In the genomic region with DNA sequence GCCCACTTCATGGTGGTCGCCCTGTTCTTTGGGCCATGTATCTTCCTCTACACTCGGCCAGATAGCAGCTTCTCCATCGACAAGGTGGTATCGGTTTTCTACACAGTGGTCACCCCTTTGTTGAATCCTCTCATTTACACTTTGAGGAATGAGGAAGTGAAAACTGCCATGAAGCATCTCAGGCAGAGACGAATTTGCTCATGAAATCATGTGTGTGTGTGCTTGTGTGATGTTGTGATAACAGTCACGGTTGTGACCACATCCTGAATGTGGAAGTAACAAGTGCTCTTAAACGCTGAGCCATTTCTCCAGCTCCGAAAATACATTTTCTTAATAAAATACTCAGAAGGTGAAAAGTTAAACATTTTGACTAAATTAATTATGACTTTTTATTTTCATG, we compare ENCODE assay signal across 20 mouse cellular contexts. TPM values are rescaled to one million over a fixed set of nuclear protein-coding genes. Genes with fewer than 3 reads are reported as not detected.
DNase-seq lines count a peak whose midpoint lies in the region; ATAC-seq and TF ChIP-seq lines count a peak whose summit lies in the region.
"Had no signal": no experiment of that assay in that cellular context is flagged by ENCODE, and none has a peak within 500 bp of the region (broad histone marks: within the 10 kb centered on the region; RNA-seq: fewer than 3 reads in every experiment).

No protein-coding gene starts in this region.

- no peaks in the 10 kb centered on the region for H3K36me3 ChIP-seq in liver, embryonic 14.5 days (replicated peaks; ENCODE audit: control insufficient read depth, insufficient read depth, low read depth)
- H3K36me3 ChIP-seq: midbrain, embryonic 12.5 days; neural tube, embryonic 12.5 days had no signal

- 21% methylated on average over 8 of the region's 8 CpGs for WGBS in liver, embryonic 14.5 days (ENCODE audit: insufficient replicate concordance)
- WGBS in bone marrow, adult 2 months = 2% methylated on average over 8 of the region's 8 CpGs

- no peak overlapping the region for H3K4me3 ChIP-seq in liver, embryonic 14.5 days (ENCODE audit: insufficient read depth in 1 of 2, low read depth in 2 of 2, low read length in 2 of 2)
- no peak overlapping the region for H3K4me3 ChIP-seq in bone marrow, adult 2 months (replicated peaks; ENCODE audit: control insufficient read depth, low read depth, low read length)
- H3K4me3 ChIP-seq: midbrain, embryonic 12.5 days; neural tube, embryonic 12.5 days had no signal

- H3K9me3 ChIP-seq in liver, embryonic 14.5 days (ENCODE audit: control insufficient read depth, low read length) = no peaks in the 10 kb centered on the region
- H3K9me3 ChIP-seq: midbrain, embryonic 12.5 days; neural tube, embryonic 12.5 days had no signal

- no peak overlapping the region for H3K4me2 ChIP-seq in liver, embryonic 14.5 days (ENCODE audit: low read depth)
- H3K4me2 ChIP-seq: hindbrain, embryonic 14.5 days; midbrain, embryonic 12.5 days; neural tube, embryonic 12.5 days had no signal

- H3K4me1 ChIP-seq in liver, embryonic 14.5 days (replicated peaks; ENCODE audit: control insufficient read depth in 2 of 2, insufficient read depth in 2 of 2, low read length in 1 of 2) = no peaks in the 10 kb centered on the region
- peaks cover 2% of the 10 kb centered on the region for H3K4me1 ChIP-seq in bone marrow, adult 2 months (ENCODE audit: control insufficient read depth, insufficient read depth, low read length)
- H3K4me1 ChIP-seq: midbrain, embryonic 12.5 days; neural tube, embryonic 12.5 days had no signal

- TF ChIP-seq EP300 in liver, embryonic 14.5 days (IDR thresholded peaks at IDR 0.05; ENCODE audit: low read depth) = no peak

- no peak for TF ChIP-seq POLR2A in bone marrow, adult 2 months (IDR thresholded peaks at IDR 0.05; ENCODE audit: borderline replicate concordance, control insufficient read depth, low read depth, low read length)

- H3K27me3 ChIP-seq in liver, embryonic 14.5 days (ENCODE audit: control insufficient read depth, insufficient read depth, low read length) = no peaks in the 10 kb centered on the region
- H3K27me3 ChIP-seq: midbrain, embryonic 12.5 days; neural tube, embryonic 12.5 days had no signal

- DNase-seq in liver, embryonic 14.5 days (ENCODE audit: low read depth in 3 of 3, low spot score in 3 of 3) = peak; percentile 1 to 16 (median 6)
- no peak for DNase-seq in liver
- peak; percentile 5 to 7 for DNase-seq in monocyte, adult 2 months (ENCODE audit: low read depth in 1 of 2, low spot score in 2 of 2)
- peak; percentile 18 to 24 for DNase-seq in thymus, postnatal 36 days
- DNase-seq in urinary bladder, postnatal 14 days (ENCODE audit: low spot score) = no peak
- no peak for DNase-seq in embryo, embryonic 11 days
- DNase-seq in retina, postnatal 1 day = no peak
- DNase-seq: adrenal gland, adult 2 months; forebrain, postnatal 0 days; gastrocnemius, postnatal 25 days; lung, adult 2 months; spleen, adult 18-20 months had no signal

- TF ChIP-seq CTCF in liver, embryonic 14.5 days (IDR thresholded peaks at IDR 0.05; ENCODE audit: low read depth) = no peak
- TF ChIP-seq CTCF in bone marrow, adult 2 months (IDR thresholded peaks at IDR 0.05; ENCODE audit: control insufficient read depth, insufficient read depth, low read length) = no peak

- H3K9ac ChIP-seq in liver, embryonic 14.5 days (replicated peaks) = no peak overlapping the region
- H3K9ac ChIP-seq: forebrain, postnatal 0 days; hindbrain, embryonic 14.5 days; midbrain, embryonic 12.5 days; neural tube, embryonic 12.5 days had no signal

- no peak overlapping the region for H3K27ac ChIP-seq in liver, embryonic 14.5 days
- peak overlapping the region; percentile 56 for H3K27ac ChIP-seq in bone marrow, adult 2 months (ENCODE audit: control insufficient read depth, insufficient read depth, low read depth, low read length, poor library complexity)
- H3K27ac ChIP-seq: hindbrain, embryonic 14.5 days; midbrain, embryonic 12.5 days; neural tube, embryonic 12.5 days had no signal

- ATAC-seq in liver, embryonic 14.5 days (ENCODE audit: insufficient read depth) = no peak
- ATAC-seq: forebrain, postnatal 0 days; Patski had no signal

RNA-seq across cellular contexts. Expression of gene Olfr1509, which starts 8.3 kb away (rescaled TPM):
- polyA plus RNA-seq in liver, embryonic 14.5 days (2012; rRNA removed) = not detected in 2 replicates
- not detected in 2 replicates for polyA plus RNA-seq in liver, embryonic 14.5 days (2014; fragmentation: Nextera tagmentation; extraction: Ambion mirVana)
- not detected in 2 replicates for polyA plus RNA-seq in bone marrow, adult 2 months (2011; ENCODE audit: insufficient read depth, insufficient read length, low replicate concordance, missing spikeins)
- polyA plus RNA-seq: adrenal gland, adult 2 months; forebrain, postnatal 0 days; heart, embryonic 14.5 days; hindbrain, embryonic 14.5 days; kidney, embryonic 16.5 days; limb, embryonic 11.5 days; lung, adult 2 months; midbrain, embryonic 12.5 days; neural tube, embryonic 12.5 days; Patski had no signal

RNA-seq across cellular contexts. Expression of gene Olfr1508, which starts 16.2 kb away (rescaled TPM):
- polyA plus RNA-seq in liver, embryonic 14.5 days (2012; rRNA removed) = not detected in 2 replicates
- polyA plus RNA-seq in liver, embryonic 14.5 days (2014; fragmentation: Nextera tagmentation; extraction: Ambion mirVana) = not detected in 2 replicates
- polyA plus RNA-seq in bone marrow, adult 2 months (2011; ENCODE audit: insufficient read depth, insufficient read length, low replicate concordance, missing spikeins) = not detected in 2 replicates
- polyA plus RNA-seq: adrenal gland, adult 2 months; forebrain, postnatal 0 days; heart, embryonic 14.5 days; hindbrain, embryonic 14.5 days; kidney, embryonic 16.5 days; limb, embryonic 11.5 days; lung, adult 2 months; midbrain, embryonic 12.5 days; neural tube, embryonic 12.5 days; Patski had no signal

RNA-seq across cellular contexts. Expression of gene Olfr1510, which starts 37.0 kb away (rescaled TPM):
- polyA plus RNA-seq in liver, embryonic 14.5 days (2012; rRNA removed) = not detected in 2 replicates
- not detected in 2 replicates for polyA plus RNA-seq in liver, embryonic 14.5 days (2014; fragmentation: Nextera tagmentation; extraction: Ambion mirVana)
- not detected in 2 replicates for polyA plus RNA-seq in bone marrow, adult 2 months (2011; ENCODE audit: insufficient read depth, insufficient read length, low replicate concordance, missing spikeins)
- polyA plus RNA-seq: adrenal gland, adult 2 months; forebrain, postnatal 0 days; heart, embryonic 14.5 days; hindbrain, embryonic 14.5 days; kidney, embryonic 16.5 days; limb, embryonic 11.5 days; lung, adult 2 months; midbrain, embryonic 12.5 days; neural tube, embryonic 12.5 days; Patski had no signal

RNA-seq across cellular contexts. Expression of gene Olfr1507, which starts 44.4 kb away (rescaled TPM):
- polyA plus RNA-seq in liver, embryonic 14.5 days (2012; rRNA removed) = not detected in 2 replicates
- polyA plus RNA-seq in liver, embryonic 14.5 days (2014; fragmentation: Nextera tagmentation; extraction: Ambion mirVana) = not detected in 2 replicates
- not detected in 2 replicates for polyA plus RNA-seq in bone marrow, adult 2 months (2011; ENCODE audit: insufficient read depth, insufficient read length, low replicate concordance, missing spikeins)
- polyA plus RNA-seq: adrenal gland, adult 2 months; forebrain, postnatal 0 days; heart, embryonic 14.5 days; hindbrain, embryonic 14.5 days; kidney, embryonic 16.5 days; limb, embryonic 11.5 days; lung, adult 2 months; midbrain, embryonic 12.5 days; neural tube, embryonic 12.5 days; Patski had no signal

RNA-seq across cellular contexts. Expression of gene Olfr1511, which starts 54.0 kb away (rescaled TPM):
- not detected in 2 replicates for polyA plus RNA-seq in liver, embryonic 14.5 days (2012; rRNA removed)
- polyA plus RNA-seq in liver, embryonic 14.5 days (2014; fragmentation: Nextera tagmentation; extraction: Ambion mirVana) = not detected in 2 replicates
- polyA plus RNA-seq in bone marrow, adult 2 months (2011; ENCODE audit: insufficient read depth, insufficient read length, low replicate concordance, missing spikeins) = not detected in 2 replicates
- polyA plus RNA-seq: adrenal gland, adult 2 months; forebrain, postnatal 0 days; heart, embryonic 14.5 days; kidney, embryonic 16.5 days; limb, embryonic 11.5 days; lung, adult 2 months; neural tube, embryonic 12.5 days; Patski had no signal

Comparison
In these comparisons a context has a peak if more than half of its experiments do, and no peak if none do; other contexts are left out.
1. DNase-seq: peak in liver, embryonic 14.5 days (3 of 3), monocyte, adult 2 months (2 of 2) and thymus, postnatal 36 days (2 of 2); none in liver (single experiment), urinary bladder, postnatal 14 days (single experiment), embryo, embryonic 11 days (single experiment) and retina, postnatal 1 day (single experiment).